Mouse (Mus musculus): ENCODE data around the gene Eif3j1. TPM values are rescaled to one million over a fixed set of nuclear protein-coding genes. Genes with fewer than 3 reads are reported as not detected.
"Not testable (repeated sequence)": the region's sequence is repeated elsewhere in the genome, so short reads cannot be mapped to it uniquely, and the experiment has no call there.

The Eif3j1 gene
- total RNA-seq, 1 experiment from 2014 or later, result 17.8 TPM

GRCm38 (mm10) chr2:122097686-122098085, 69.3 kb downstream of the Eif3j1 start:
- DNase-seq, result not testable (repeated sequence)

GRCm38 (mm10) chr2:122102070-122102469, 73.7 kb downstream of the Eif3j1 start:
- DNase-seq, result peak; percentile 66

Small RNAs within 50 kb of the gene (microRNA-seq; reads per million reads assigned to microRNA genes)
- 0 to 0.38 reads per million in 2 experiments for gene Gm47314

Other genes with a start within 250 kb of the Eif3j1 start
- gene Frmd5, start 221.5 kb upstream of the Eif3j1 start, total RNA-seq (2021), result 91.0 and 102 TPM in 2 replicates
- 45.8 and 57.2 TPM in 2 replicates for gene Casc4, start 161.6 kb upstream of the Eif3j1 start, total RNA-seq (2021)
- gene Ctdspl2, start 72.5 kb upstream of the Eif3j1 start, total RNA-seq (2021), result 34.6 and 35.6 TPM in 2 replicates
- not detected in 2 replicates for gene Mageb3, start 72.5 kb upstream of the Eif3j1 start, total RNA-seq (2021)
- gene Spg11, start 89.8 kb downstream of the Eif3j1 start, total RNA-seq (2021), result 15.3 and 16.9 TPM in 2 replicates
- 400 and 401 TPM in 2 replicates for gene B2m, start 119.1 kb downstream of the Eif3j1 start, total RNA-seq (2021)
- not detected in 2 replicates for gene Trim69, start 132.2 kb downstream of the Eif3j1 start, total RNA-seq (2021)
- 0.26 TPM in 1 of 2 replicates, not detected in the other for gene Patl2, start 157.6 kb downstream of the Eif3j1 start, total RNA-seq (2021)
- not detected in 2 replicates for gene Terb2, start 157.7 kb downstream of the Eif3j1 start, total RNA-seq (2021)
- gene Sord, start 206.2 kb downstream of the Eif3j1 start, total RNA-seq (2021), result 61.6 and 101 TPM in 2 replicates

Data from adrenal gland, postnatal 14 days (tissue).